Mouse (Mus musculus) gastrocnemius, adult 2 months (tissue): ENCODE measurements around the gene Nrl. TPM values are rescaled to one million over a fixed set of nuclear protein-coding genes. Genes with fewer than 3 reads are reported as not detected.

Source experiments
- DNase-seq: peaks from one replicate; pipeline ENCODE4 v3.0.0; 2022
- H3K27ac ChIP-seq: fragments of 200-600 bp; 2 replicates; pipeline ENCODE4 v1.8.1; 2022; ENCODE audit warnings: mild to moderate bottlenecking
- H3K4me3 ChIP-seq: fragments of 200-600 bp; 2 replicates; pipeline ENCODE4 v1.8.1; 2022; ENCODE audit warnings: mild to moderate bottlenecking, moderate library complexity
- CTCF ChIP-seq: fragments of 200-600 bp; IDR thresholded peaks from 2 replicates; pipeline ENCODE4 v1.8.1; 2022; ENCODE audit warnings: antibody characterized with exemption, mild to moderate bottlenecking, moderate library complexity
- intact Hi-C: fragments of 180-260 bp; cut with DNase I; formaldehyde crosslinking; loops from one replicate; pipeline ENCODE4 v1.15.1; 2025
- total RNA-seq, 2 experiments: library from RNA; stranded (reverse); gene quantifications; 2 replicates each; pipeline ENCODE4 v1.2.3; 2021

The Nrl gene
- total RNA-seq, 2 experiments from 2014 or later = not detected

DNA sequence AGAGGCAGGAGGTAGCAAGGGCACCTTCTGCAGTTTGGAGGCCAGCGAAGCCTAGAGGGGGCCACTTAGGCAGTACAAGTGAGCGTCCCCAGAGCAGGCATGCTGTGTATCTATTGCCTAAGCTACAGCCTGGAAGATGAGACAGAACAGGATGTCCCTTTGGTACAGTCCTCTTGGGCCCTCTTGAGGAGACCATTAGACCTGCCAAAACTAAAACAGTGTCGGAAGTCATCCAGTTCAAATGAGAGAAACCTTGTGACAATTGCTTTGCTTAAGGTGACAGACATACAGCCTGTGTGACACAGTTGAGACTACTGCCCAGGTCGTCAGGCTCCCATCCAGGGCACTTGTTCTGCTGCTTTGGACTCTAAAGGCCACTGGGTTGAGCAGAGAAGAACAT, 5.2 kb downstream of the Nrl start:
- intact Hi-C loops = no loop called here
- no peak for DNase-seq
- Histone ChIP-seq H3K27ac (no peak overlapping the region), H3K4me3 (no peak overlapping the region)
- no peak for TF ChIP-seq CTCF

DNA sequence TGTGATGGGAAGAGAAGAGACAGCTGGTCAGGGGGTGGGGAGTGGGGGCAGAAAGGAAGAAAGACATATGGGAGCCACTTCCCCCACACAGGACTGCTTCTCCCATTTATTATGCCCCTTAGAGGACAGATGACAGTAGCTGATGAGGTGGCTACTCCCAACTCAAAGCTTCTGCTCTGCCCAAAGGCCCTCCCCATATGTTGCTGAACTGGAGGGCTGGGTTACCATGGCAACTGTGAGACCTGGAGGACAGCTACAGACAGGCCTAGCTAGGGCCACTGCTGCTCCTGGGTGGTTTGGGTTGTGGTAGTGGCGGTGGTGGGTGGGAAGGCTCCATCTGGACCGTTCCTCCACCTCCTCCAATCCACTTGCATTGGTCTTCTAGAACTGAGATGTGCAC, 5.9 kb downstream of the Nrl start:
- no peak overlapping the region for H3K27ac ChIP-seq
- intact Hi-C loops = no loop called here
- TF ChIP-seq CTCF = no peak

DNA sequence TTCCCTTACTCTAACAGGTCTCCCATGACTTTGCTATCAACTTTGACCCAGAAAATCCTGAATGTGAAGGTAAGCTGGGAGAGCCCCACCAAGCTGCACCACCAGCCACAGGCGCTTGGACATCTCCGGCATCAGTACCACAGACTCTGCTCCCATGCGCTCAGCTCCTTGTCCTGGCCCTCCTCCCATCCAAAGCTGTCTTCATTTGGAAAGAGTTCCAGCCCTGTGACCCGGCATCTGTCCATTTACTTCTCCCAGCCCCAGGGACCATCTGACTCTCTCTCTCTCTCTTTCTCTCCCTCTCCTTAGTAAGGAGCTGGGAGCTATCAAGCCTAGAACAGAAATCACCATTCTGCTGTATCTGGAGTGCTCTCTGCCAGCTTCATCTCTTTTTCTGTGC, 8.9 kb downstream of the Nrl start:
- no peak overlapping the region for H3K4me3 ChIP-seq
- no peak overlapping the region for H3K27ac ChIP-seq
- intact Hi-C loops = no loop called here
- TF ChIP-seq CTCF = no peak
- DNase-seq = no peak

More for the DNA sequence above, 5.9 kb downstream of the Nrl start:
- DNase-seq = no peak
- H3K4me3 ChIP-seq = no peak overlapping the region

DNA sequence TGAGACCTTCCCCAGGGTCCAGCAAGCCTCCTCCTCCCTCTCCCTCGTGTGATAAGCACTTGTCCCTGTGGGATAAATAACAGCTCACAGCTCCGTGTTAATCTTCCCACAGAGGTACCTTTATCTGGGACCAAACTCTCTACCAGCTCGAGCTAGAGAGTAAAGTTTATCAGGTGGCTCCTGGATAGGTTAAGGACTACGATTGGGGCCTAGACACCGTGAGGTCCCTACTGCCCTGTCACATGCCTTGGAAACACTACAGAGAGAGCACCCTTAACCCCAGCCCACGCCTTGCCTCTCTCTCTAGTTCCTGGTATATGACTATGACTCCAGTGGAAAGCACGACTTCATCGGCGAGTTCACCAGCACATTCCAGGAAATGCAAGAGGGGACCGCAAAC, 10.9 kb downstream of the Nrl start:
- no peak for DNase-seq
- Histone ChIP-seq H3K27ac (no peak overlapping the region), H3K4me3 (no peak overlapping the region)
- intact Hi-C loops = no loop called here
- no peak for TF ChIP-seq CTCF

DNA sequence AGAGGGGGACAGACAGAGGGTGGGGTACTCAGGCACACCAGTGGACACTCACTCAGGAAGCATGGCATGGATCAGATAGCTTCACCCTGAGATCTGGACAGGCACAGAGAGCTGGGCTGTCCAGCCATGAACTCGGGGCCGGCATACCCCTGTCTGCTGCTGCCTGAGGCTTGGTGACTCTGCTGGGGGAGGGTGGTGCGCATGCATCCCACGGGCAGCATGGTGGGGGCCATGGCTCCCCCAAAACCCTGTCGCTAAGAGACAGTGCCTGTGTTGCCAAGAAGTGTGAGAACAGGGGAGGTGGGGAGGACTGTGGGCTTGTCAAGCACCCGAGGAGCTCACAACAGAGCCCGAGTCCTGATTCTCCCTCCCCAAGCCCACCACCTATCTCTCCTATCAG, 13.7 kb downstream of the Nrl start:
- no peak overlapping the region for H3K4me3 ChIP-seq
- intact Hi-C loops = no loop called here
- no peak overlapping the region for H3K27ac ChIP-seq
- DNase-seq = no peak
- no peak for TF ChIP-seq CTCF

DNA sequence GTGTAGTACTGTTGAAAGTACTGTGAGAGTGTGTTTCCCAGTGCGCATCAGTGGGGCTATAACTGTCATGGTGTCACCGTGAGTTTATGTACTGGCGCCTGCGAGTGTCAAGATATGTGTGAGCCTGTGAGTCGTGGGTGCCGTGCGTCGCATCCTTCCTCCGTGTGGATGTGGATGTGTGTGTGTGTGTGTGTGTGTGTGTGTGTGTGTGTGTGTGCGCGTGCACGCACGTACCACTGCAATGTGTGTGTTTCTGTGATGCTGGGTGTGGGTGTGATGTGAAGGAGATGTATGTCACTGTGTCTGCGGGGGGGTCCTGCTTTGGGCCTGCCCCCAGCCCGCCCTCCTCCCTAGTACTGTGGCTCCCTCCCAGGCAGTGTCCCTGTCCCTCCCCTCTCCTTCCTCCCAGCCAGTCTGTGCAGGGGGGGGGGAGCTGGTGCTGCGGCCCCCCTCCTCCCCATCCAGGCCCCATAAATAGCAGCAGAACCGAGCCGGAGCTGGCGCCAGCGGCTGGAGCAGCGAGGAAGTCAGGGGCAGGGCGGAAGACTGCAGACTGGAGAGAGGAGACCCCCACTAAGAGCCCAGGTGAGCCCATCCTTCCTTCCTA, 14.6 kb downstream of the Nrl start, which contains the start of gene Cpne6:
Gene Cpne6, plus strand, starts transcription at position 321 of the 607 bp plus-strand sequence.
- TF ChIP-seq CTCF = no peak
- H3K4me3 ChIP-seq = no peak within 1 kb of the TSS
- intact Hi-C loops = no loop called here
- no peak for DNase-seq
- H3K27ac ChIP-seq = no peak within 1 kb of the TSS

DNA sequence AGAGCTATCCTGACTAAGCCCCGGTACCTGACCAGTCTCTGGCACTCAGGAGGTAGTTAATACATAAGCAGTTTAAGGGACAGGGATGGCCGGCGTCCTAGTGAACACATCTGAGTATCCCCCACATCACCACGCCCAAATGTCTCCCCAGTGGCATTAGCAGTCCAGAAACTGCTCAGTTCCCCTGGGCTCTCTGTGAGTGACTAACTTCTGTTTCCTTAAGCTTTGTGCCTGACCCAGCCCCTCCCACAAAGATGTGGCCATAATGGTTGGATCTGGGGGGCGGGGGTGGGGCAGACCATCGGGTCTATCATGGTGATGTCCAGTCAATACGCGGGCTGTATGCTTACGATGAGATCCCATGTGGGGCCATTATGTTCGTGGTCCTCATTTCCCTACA, 15.2 kb downstream of the Nrl start:
- DNase-seq = no peak
- TF ChIP-seq CTCF = no peak
- intact Hi-C loops = no loop called here
- Histone ChIP-seq H3K4me3 (no peak overlapping the region), H3K27ac (no peak overlapping the region)

DNA sequence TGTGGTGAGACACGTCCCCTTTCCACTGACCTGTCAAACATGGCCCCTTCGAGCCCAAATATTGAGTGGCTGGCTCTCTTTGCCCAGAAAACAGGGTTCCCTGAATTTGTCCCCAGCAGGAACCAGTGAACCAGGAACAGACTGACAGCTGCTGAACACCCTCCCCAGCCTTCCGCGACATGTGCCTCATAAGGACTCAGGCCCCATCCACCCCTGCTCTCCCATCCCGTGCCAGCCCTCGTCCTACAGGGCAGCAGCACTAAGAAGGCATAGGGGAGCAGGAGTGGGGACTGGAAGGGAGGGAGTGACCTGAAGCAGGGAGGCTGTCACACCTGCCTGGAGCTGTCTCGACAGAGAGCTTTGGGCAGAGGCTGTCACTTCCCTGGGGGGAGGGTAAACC, 17.0 kb downstream of the Nrl start:
- no peak overlapping the region for H3K4me3 ChIP-seq

DNA sequence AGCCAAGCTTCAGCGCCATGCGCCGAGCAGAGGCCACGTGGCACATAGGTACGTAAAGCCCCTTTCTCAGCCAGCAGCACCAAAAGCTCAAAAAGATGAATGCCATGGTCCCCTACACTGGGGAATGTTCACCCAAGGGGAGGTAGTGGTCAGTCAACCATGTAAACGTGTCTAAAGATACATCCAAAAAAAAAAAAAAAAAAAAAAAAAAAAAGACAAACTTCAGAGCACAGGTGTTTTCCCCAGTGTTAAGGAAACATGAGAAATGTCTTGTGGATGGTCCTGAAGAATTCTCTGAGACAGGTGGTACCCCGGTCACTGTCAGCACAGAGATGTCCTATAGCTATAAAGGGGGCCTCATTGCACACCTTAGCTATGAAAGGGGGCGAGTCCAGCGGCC, 19.2 kb downstream of the Nrl start:
- Histone ChIP-seq H3K27ac (no peak overlapping the region), H3K4me3 (no peak overlapping the region)
- intact Hi-C loops = no loop called here
- no peak for TF ChIP-seq CTCF
- DNase-seq = no peak

More for the DNA sequence above, 17.0 kb downstream of the Nrl start:
- TF ChIP-seq CTCF = no peak
- intact Hi-C loops = no loop called here
- no peak for DNase-seq
- no peak overlapping the region for H3K27ac ChIP-seq

DNA sequence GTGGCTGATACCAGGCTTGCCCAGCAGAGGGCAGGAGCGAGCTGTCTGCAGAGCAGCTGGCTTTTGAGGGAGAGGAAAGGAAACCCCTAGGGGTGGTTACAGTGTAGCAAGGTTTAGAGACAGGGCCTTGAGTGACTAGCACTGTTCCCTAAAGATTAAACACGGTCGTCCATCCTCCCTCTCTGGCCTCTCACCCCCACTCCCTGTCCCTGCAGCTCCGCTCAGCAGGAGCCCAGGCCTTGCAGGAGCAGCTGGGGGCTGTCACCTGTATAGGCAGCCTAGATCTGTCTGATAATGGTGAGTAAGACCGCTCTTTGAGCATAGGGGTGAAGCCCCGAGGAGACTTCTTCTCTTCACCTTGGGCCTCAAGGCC, 27.3 kb downstream of the Nrl start:
- TF ChIP-seq CTCF = peak; percentile 97
- DNase-seq = peak; percentile 87

DNA sequence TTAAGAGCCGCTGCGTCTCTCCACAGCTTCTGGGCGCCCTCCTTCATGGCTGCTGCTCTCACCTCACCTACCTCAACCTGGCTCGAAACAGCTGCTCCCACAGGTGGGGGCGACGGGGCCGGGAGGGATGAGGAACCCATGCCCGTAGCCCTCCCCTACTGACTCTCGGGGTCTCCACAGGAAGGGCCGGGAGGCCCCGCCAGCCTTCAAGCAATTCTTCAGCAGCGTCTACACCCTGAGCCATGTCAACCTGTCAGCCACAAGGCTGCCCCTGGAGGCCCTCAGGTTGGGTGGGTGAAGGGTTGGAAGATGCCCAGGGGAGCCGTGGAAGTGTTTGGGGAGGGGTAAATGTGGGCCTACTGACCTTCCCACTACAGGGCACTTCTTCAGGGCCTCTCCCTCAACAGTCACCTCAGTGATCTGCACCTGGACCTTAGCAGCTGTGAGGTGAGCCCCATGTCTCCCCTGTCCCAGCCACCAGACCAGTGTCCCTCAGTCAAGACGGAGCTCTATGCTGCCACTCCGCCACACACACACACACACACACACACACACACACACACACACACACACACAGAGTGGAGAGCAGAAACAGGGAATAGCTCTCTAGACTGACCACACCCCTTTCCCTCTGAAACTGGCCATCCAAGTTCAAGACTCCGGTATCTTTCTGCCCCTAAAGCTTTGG, 27.9 kb downstream of the Nrl start:
- intact Hi-C loops = loop anchor here (2.0 to 10.0 kb wide), 5 partner anchors 30 to 248 kb away; partner anchors contain the start of genes Dhrs1, Irf9 and Nop9
- DNase-seq = no peak
- no peak overlapping the region for H3K4me3 ChIP-seq
- TF ChIP-seq CTCF = no peak
- H3K27ac ChIP-seq = no peak overlapping the region

More for the DNA sequence above, 27.3 kb downstream of the Nrl start:
- no peak overlapping the region; the same call in 1 of the 2 replicates for H3K4me3 ChIP-seq
- H3K27ac ChIP-seq = no peak overlapping the region
- intact Hi-C loops = loop anchor here (2.0 to 10.0 kb wide), 5 partner anchors 29 to 247 kb away; partner anchors contain the start of genes Dhrs1, Irf9 and Nop9

DNA sequence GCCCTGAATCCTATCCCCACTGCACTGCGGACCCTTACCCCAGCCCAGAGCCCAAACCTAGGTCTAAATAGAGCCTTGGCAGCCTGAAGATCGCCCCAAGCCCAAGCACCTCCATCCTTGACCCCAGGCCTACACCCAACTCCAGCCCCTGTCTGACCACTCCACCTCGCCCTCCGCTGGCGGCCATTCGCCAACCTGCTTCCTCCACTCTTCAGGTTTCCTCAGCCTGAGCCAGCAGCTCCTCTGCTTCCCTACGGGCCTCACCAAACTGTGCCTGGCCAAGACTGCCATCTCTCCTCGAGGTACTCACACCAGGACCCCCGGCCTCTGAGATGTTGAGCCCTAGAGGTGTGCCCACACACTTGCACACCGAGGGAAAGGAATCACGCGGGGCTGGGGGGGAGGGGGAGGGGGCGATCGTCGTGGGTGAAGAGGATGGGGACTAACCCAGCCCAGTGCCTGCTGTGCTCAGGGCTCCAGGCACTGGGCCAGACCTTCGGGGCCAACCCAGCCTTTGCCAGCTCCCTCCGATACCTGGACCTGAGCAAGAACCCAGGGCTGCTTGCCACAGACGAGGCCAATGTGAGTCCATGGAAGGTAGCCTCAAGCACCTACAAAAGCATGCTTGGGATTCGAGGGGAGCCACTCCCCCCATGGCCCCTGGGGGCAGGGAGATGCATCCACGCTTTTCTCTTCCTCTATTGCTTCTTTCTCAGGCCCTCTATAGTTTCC, 29.1 kb downstream of the Nrl start:
- no peak for DNase-seq
- Histone ChIP-seq H3K27ac (no peak overlapping the region), H3K4me3 (no peak overlapping the region)
- no peak for TF ChIP-seq CTCF
- intact Hi-C loops = loop anchor here (2.0 to 10.0 kb wide), 5 partner anchors 31 to 249 kb away; partner anchors contain the start of genes Dhrs1, Irf9 and Nop9

DNA sequence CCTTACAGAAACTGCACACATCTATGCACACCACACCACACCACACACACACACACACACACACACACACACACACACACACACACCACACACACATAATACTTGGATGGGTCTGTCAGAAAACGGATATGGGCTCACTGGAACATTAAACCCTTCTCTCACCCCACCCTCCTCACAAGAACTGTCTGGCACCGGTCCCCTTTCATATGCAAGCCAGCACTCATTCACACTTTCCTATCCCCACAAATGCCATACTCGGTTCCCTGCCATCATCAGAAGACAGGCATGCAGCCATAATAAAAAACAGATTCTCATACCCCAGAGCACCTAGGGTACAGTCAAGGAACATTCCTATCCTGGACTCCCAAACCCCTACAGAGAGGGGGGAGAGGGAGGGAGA, 32.7 kb downstream of the Nrl start:
- DNase-seq = no peak
- no peak for TF ChIP-seq CTCF
- intact Hi-C loops = loop anchor here (10.0 kb wide), 1 partner anchor 253 kb away; the partner anchor contains the start of genes Dhrs1 and Nop9
- Histone ChIP-seq H3K4me3 (no peak overlapping the region), H3K27ac (no peak overlapping the region)
